Mouse (Mus musculus) heart, adult 2 months (tissue): Measurements from ENCODE around the gene Irf4. TPM values are rescaled to one million over a fixed set of nuclear protein-coding genes. Genes with fewer than 3 reads are reported as not detected.

Source experiments
- DNase-seq, 2 experiments: peaks; one replicate each; pipeline ENCODE4 v3.0.0; 2021
- H3K27ac ChIP-seq: fragments of 200-600 bp; 2 replicates; pipeline ENCODE4 v1.8.1; 2022
- H3K27me3 ChIP-seq: fragments of 200-500 bp; 2 replicates; pipeline ENCODE4 v1.6.1; 2012; ENCODE audit warnings: mild to moderate bottlenecking, low read length, inconsistent platforms, mixed read lengths; ENCODE audit not compliant: control insufficient read depth, insufficient read depth
- H3K36me3 ChIP-seq: fragments of 200-500 bp; 2 replicates; pipeline ENCODE4 v1.6.1; 2012; ENCODE audit warnings: low read length, inconsistent platforms; ENCODE audit not compliant: control insufficient read depth, insufficient read depth
- H3K4me1 ChIP-seq: fragments of 200-500 bp; 2 replicates; pipeline ENCODE4 v1.6.1; 2011; ENCODE audit warnings: low read length; ENCODE audit not compliant: control insufficient read depth, insufficient read depth
- H3K4me3 ChIP-seq: fragments of 200-600 bp; 2 replicates; pipeline ENCODE4 v1.8.1; 2022
- H3K79me2 ChIP-seq: fragments of 200-500 bp; replicated peaks from 2 replicates; pipeline ENCODE4 v1.6.1; 2012; ENCODE audit warnings: mild to moderate bottlenecking, inconsistent platforms, low read length, moderate library complexity, mixed read lengths; ENCODE audit not compliant: control insufficient read depth, insufficient read depth
- H3K9ac ChIP-seq: fragments of 200-500 bp; 2 replicates; pipeline ENCODE4 v1.6.1; 2012; ENCODE audit warnings: low read depth, mild to moderate bottlenecking, control low read depth, inconsistent platforms, low read length, mixed read lengths
- CTCF ChIP-seq: fragments of 200-600 bp; IDR thresholded peaks from 2 replicates; pipeline ENCODE4 v1.8.1; 2022; ENCODE audit warnings: antibody characterized with exemption, mild to moderate bottlenecking, moderate library complexity
- EP300 ChIP-seq: fragments of 200-500 bp; IDR thresholded peaks from 2 replicates; pipeline ENCODE4 v1.6.1; 2011; ENCODE audit warnings: low read depth, low read length, control low read depth; ENCODE audit not compliant: insufficient read depth
- POLR2A ChIP-seq: fragments of 200-500 bp; IDR thresholded peaks from 2 replicates; pipeline ENCODE4 v1.6.1; 2011; ENCODE audit warnings: mild to moderate bottlenecking, low read depth, low read length, control low read depth; ENCODE audit not compliant: insufficient read depth
- WGBS: fragments of 180-500 bp; shearing (Covaris S2); methylation state at CpG from one replicate; pipeline ENCODE4 v1.1.7; 2018; 5-methylcytosine and 5-hydroxymethylcytosine counted together
- intact Hi-C: fragments of 180-260 bp; cut with DNase I; formaldehyde crosslinking; loops from one replicate; pipeline ENCODE4 v1.15.1; 2025
- polyA plus RNA-seq: library from polyadenylated mRNA; depleted of rRNA; stranded (reverse); fragments of >200 nt; gene quantifications from 2 replicates; pipeline ENCODE4 v1.2.3, GENCODE M21; 2012
- total RNA-seq, 2 experiments: library from RNA; stranded (reverse); gene quantifications; 2 replicates each; pipeline ENCODE4 v1.2.3; 2021

Gene Irf4
- total and polyA plus RNA-seq, 3 experiments = 0.92 to 2.1 (median 1.3) TPM

- Histone ChIP-seq H3K9ac (no peak overlapping the region), H3K4me1 (no peaks in the 10 kb centered on the region), H3K79me2 (no peaks in the 10 kb centered on the region), H3K27me3 (no peaks in the 10 kb centered on the region), H3K36me3 (no peaks in the 10 kb centered on the region), H3K27ac (no peak overlapping the region), H3K4me3 (no peak overlapping the region)
- WGBS = 56% methylated on average over 3 of the region's 3 CpGs
- TF ChIP-seq CTCF (no peak), POLR2A (no peak), EP300 (no peak)
- DNase-seq = no peak
- intact Hi-C loops = no loop called here
Observed at GRCm38 (mm10) chr13:30713621-30714020, 35.4 kb upstream of the Irf4 start.

GRCm38 (mm10) chr13:30714552-30714951, 34.5 kb upstream of the Irf4 start:
- Histone ChIP-seq H3K4me3 (no peak overlapping the region), H3K4me1 (no peaks in the 10 kb centered on the region), H3K9ac (no peak overlapping the region), H3K36me3 (no peaks in the 10 kb centered on the region), H3K27me3 (no peaks in the 10 kb centered on the region), H3K79me2 (no peaks in the 10 kb centered on the region), H3K27ac (no peak overlapping the region)
- no peak for DNase-seq
- TF ChIP-seq POLR2A (no peak), EP300 (no peak), CTCF (no peak)
- intact Hi-C loops = no loop called here
- 90% methylated on average over 6 of the region's 6 CpGs for WGBS

- 79% methylated on average over 7 of the region's 7 CpGs for WGBS
- Histone ChIP-seq H3K4me3 (no peak overlapping the region), H3K9ac (no peak overlapping the region), H3K27me3 (no peaks in the 10 kb centered on the region), H3K27ac (no peak overlapping the region), H3K4me1 (no peaks in the 10 kb centered on the region), H3K36me3 (no peaks in the 10 kb centered on the region), H3K79me2 (no peaks in the 10 kb centered on the region)
- intact Hi-C loops = no loop called here
- TF ChIP-seq POLR2A (no peak), CTCF (no peak), EP300 (no peak)
- DNase-seq = no peak
Observed at GRCm38 (mm10) chr13:30715060-30715459, 34.0 kb upstream of the Irf4 start.

GRCm38 (mm10) chr13:30715573-30715972, 33.5 kb upstream of the Irf4 start:
- intact Hi-C loops = no loop called here
- TF ChIP-seq CTCF (no peak), EP300 (no peak), POLR2A (no peak)
- Histone ChIP-seq H3K9ac (no peak overlapping the region), H3K4me1 (no peaks in the 10 kb centered on the region), H3K79me2 (no peaks in the 10 kb centered on the region), H3K4me3 (no peak overlapping the region), H3K27me3 (no peaks in the 10 kb centered on the region), H3K36me3 (no peaks in the 10 kb centered on the region), H3K27ac (no peak overlapping the region)
- WGBS = 84% methylated on average over 4 of the region's 4 CpGs
- no peak for DNase-seq

- Histone ChIP-seq H3K36me3 (no peaks in the 10 kb centered on the region), H3K27me3 (no peaks in the 10 kb centered on the region), H3K4me1 (no peaks in the 10 kb centered on the region), H3K4me3 (no peak overlapping the region), H3K27ac (no peak overlapping the region), H3K79me2 (no peaks in the 10 kb centered on the region), H3K9ac (no peak overlapping the region)
- TF ChIP-seq EP300 (no peak), CTCF (no peak), POLR2A (no peak)
- intact Hi-C loops = no loop called here
- WGBS = 58% methylated on average over 5 of the region's 5 CpGs
- DNase-seq = no peak
Observed at GRCm38 (mm10) chr13:30716611-30717010, 32.4 kb upstream of the Irf4 start.

GRCm38 (mm10) chr13:30722601-30723000, 26.4 kb upstream of the Irf4 start:
- H3K36me3 ChIP-seq = no peaks in the 10 kb centered on the region
- H3K27me3 ChIP-seq = no peaks in the 10 kb centered on the region
- no peak overlapping the region for H3K9ac ChIP-seq
- intact Hi-C loops = no loop called here
- H3K4me1 ChIP-seq = no peaks in the 10 kb centered on the region
- WGBS = 24% methylated on average over 7 of the region's 7 CpGs
- H3K27ac ChIP-seq = no peak overlapping the region
- H3K4me3 ChIP-seq = no peak overlapping the region
- TF ChIP-seq CTCF = no peak
- TF ChIP-seq EP300 = no peak
- no peak for TF ChIP-seq POLR2A
- no peak for DNase-seq
- H3K79me2 ChIP-seq = no peaks in the 10 kb centered on the region
